Mouse (Mus musculus) neural tube, postnatal 0 days (tissue): ENCODE results near the gene Mef2b. TPM values are rescaled to one million over a fixed set of nuclear protein-coding genes. Genes with fewer than 3 reads are reported as not detected.

Experiments used
- microRNA-seq: library from miRNA; unstranded; fragments of <30 nt; microRNA quantifications from one replicate; pipeline ENCODE4, GENCODE M21; 2016
- polyA plus RNA-seq: library from polyadenylated mRNA; unstranded; fragments of >200 nt; fragmentation: Nextera tagmentation; extraction: Ambion mirVana; gene quantifications from 2 replicates; pipeline ENCODE4 v1.2.1, GENCODE M21; 2015

Gene Mef2b
- 1.8 and 2.2 TPM in 2 replicates for polyA plus RNA-seq

DNA sequence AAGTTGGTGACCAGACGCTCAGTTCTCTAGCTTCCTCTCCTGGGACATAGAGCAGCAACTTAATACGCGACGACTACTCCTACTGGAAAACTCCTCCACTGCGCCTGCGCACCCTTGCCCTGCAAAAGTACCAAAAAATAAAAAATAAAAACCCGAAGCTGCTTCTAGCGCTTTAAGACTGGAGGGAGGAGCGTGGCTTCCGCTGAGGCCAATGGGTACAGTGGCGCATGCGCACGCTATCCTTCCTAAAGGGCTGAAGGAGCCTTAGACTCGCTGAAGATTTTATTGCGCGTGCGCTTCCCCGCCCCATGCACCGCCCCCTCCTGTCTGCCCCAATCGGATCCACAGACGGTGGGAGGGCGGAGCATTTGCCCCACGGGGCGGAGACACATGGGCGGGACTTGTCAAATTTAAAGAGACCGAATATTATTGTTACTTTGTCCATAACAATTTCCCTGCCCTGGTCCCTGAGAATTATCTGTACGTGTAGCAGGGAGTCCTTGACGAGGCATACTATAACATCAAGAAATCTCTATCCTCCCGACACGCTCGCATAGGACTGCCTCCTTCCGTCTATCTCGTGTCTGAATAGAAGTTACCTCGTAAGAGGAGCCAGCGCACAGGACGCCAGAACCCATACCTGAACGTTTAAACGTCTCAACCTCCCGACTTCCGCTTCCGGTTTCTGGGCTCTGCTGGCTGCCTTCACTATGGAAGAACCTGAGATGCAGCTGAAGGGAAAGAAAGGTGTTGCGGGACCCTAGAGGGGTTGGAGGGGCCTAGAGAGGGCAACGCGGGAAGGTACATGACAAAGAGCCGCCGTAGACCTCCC, at the start of gene Mef2b, which contains the start of the genes Rfxank and Borcs8:
TSS of gene Mef2b (plus strand) at position 686 of the 832 bp plus-strand sequence.
TSS of gene Rfxank (minus strand) at position 129 of the 832 bp plus-strand sequence.
TSS of gene Borcs8 (plus strand) at position 474 of the 832 bp plus-strand sequence.

DNA sequence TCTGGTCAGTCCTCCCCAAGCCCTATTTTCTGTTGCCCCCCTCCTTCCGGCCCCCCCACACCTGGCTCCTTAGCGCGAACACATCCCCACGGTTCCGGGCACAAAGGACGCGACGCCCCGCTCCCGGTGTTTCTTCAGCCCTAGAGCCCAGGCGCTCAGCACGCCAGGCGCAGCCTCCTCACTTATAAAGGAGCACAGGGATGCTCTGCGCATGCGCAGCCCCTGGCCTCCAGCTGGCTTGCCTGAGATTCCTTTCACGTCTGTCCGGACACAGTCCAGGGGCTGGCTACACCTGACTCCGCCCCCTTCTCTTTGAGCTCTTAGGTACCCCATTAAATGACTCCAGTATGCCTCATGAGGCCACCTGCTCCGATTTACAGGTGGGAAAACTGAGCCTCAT, 18.8 kb upstream of the Mef2b start, which contains the start of gene Ncan:
TSS of gene Ncan (minus strand) at position 207 of the 400 bp plus-strand sequence.

DNA sequence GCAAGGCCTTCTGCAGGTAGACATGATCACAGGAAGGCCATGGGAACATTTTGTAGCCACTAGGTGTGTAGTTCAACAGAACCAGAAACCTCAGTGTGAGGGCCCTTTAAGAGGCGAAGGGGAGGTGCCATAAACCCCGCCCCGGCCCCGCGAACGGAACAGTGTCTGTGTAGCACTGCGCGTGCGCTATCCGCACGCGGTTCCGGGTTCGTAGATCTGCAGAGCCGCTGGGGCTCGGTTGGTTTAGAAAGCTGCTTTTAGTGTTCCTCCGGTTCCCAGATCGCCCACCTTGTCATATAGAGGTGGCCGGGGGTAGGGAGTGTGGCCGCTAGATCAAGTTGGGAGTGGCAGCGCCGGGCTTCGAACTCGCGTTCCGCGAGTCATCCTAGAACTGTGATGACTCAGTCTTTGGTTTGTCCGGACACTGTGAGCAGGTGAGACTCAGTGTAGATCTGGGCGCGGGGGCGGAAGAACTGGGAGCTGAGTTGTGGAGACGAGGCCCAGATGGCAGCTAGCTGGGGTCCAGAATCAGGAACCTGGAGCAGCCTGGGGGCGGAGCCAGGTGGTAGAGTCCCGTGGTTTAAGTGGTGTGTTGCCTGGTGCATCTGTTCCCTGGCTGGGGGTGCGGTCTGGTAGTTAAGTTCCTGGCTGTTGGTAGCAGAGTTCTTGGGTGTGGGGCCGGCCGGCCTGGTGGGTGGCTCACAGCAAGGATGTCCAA, 8.2 kb upstream of the Mef2b start, which contains the start of gene Nr2c2ap:
TSS of gene Nr2c2ap (plus strand) at position 168 of the 718 bp plus-strand sequence.

DNA sequence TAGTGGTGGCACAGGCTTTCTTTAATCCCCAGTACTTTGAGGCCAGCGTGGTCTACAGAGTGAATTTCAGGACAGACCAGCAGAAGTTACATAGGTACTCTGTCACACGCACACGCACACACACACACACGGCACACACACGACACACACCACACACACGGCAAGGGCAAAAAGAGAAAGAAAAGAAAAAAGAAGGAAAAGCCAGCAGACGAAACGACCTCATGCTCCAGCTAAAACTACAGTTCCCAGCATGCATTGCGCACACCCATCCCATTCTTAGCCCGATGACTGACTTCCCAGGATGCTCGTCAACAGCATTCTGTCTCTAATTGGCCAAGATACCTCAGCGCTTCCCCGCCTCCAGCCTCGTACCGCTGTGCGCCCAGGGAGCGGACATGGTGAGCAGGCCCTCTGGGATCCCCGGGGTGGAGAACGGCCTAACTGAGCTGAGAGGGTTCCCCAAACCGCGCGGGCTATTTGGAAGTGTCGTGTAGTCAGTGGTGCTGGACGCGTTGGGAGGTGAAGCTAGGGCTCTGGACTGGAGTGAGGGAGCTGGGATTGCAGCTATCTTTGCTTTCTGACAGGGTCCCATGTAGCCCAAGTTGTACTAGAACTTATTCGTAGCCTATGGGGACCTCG, 32.7 kb downstream of the Mef2b start, which contains the start of gene Tmem161a:
TSS of gene Tmem161a (plus strand) at position 314 of the 639 bp plus-strand sequence.

DNA sequence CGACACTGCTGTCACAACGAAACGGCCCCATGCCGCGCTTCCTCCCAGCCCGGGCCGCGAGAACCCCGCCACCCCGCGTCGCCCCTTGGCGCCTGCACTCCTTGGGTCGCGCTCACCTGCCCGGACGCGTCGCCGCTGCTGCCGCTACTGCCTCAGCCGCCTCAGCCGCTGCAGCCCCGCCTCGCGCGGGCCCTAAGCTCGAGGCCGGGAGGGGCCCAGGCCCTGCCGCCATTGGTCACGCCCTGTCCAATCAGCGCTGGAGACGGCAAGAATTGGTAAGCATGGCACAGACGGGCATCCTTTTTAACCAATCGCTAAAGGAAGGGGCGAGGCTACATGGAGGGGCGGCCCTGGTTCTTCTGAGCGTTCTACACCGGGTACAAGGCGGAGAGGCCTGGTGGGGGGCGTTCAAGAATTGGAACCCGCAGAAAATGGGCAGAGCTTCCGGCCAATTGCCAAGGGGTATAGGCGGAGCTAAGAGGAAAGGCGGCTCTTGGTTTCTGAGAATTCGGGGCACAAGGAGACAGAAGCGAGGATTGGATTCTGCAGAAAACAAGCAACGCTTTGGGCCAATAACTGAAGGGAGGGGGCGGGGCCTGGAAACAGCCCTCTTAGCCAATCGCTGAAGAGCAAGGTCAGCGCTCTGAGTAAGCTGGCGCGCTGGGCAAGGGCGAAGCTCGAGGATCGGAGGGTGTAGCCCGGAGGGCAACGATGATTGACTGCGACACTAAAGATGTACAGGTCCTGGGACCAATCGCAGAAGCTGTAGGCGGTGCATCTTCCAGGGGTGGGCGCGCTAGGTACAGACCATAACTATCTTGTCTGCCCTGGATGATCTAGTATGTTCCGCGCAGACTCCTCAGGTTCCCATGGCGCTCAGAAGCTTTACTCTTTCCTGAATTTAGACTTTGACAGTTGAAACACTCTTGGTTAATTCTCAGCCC, 72.9 kb downstream of the Mef2b start, which contains the start of gene Slc25a42:
TSS of gene Slc25a42 (minus strand) at position 194 of the 944 bp plus-strand sequence.

Small RNA genes within 50 kb of the gene (microRNA-seq; reads per million reads assigned to microRNA genes)
- gene Mir7066 = 1.5 reads per million

Other genes with a start within 250 kb of the Mef2b start
- 5.1 and 5.5 TPM in 2 replicates for gene Tssk6, start 237.5 kb upstream of the Mef2b start, polyA plus RNA-seq
- 267 and 290 TPM in 2 replicates for gene Ndufa13, start 237.2 kb upstream of the Mef2b start, polyA plus RNA-seq
- gene Yjefn3, start 237.0 kb upstream of the Mef2b start, polyA plus RNA-seq = 15.7 and 16.0 TPM in 2 replicates
- gene Gatad2a, start 143.3 kb upstream of the Mef2b start, polyA plus RNA-seq = 21.7 and 22.7 TPM in 2 replicates
- 46.3 and 53.0 TPM in 2 replicates for gene Mau2, start 97.0 kb upstream of the Mef2b start, polyA plus RNA-seq
- gene Sugp1, start 96.9 kb upstream of the Mef2b start, polyA plus RNA-seq = 44.5 and 49.6 TPM in 2 replicates
- gene Tm6sf2, start 66.8 kb upstream of the Mef2b start, polyA plus RNA-seq = 0.95 and 1.3 TPM in 2 replicates
- gene Hapln4, start 56.3 kb upstream of the Mef2b start, polyA plus RNA-seq = 5.0 and 5.7 TPM in 2 replicates
- 175 and 230 TPM in 2 replicates for gene Ncan, start 18.8 kb upstream of the Mef2b start, polyA plus RNA-seq
- gene Nr2c2ap, start 8.4 kb upstream of the Mef2b start, polyA plus RNA-seq = 47.6 and 50.5 TPM in 2 replicates
- 9.5 and 10.8 TPM in 2 replicates for gene Rfxank, start 557 bp upstream of the Mef2b start, polyA plus RNA-seq
- gene Borcs8, start 212 bp upstream of the Mef2b start, polyA plus RNA-seq = 57.1 and 64.0 TPM in 2 replicates
- gene Tmem161a, start 32.6 kb downstream of the Mef2b start, polyA plus RNA-seq = 43.9 and 44.9 TPM in 2 replicates
- 9.7 and 11.9 TPM in 2 replicates for gene Slc25a42, start 72.6 kb downstream of the Mef2b start, polyA plus RNA-seq
- gene Sugp2, start 94.5 kb downstream of the Mef2b start, polyA plus RNA-seq = 58.4 and 66.4 TPM in 2 replicates
- 103 and 111 TPM in 2 replicates for gene Armc6, start 94.8 kb downstream of the Mef2b start, polyA plus RNA-seq
- 19.1 and 21.1 TPM in 2 replicates for gene Homer3, start 143.1 kb downstream of the Mef2b start, polyA plus RNA-seq
- gene Ddx49, start 162.8 kb downstream of the Mef2b start, polyA plus RNA-seq = 37.9 and 42.1 TPM in 2 replicates
- gene Cope, start 162.8 kb downstream of the Mef2b start, polyA plus RNA-seq = 301 and 337 TPM in 2 replicates
- 64.3 and 66.1 TPM in 2 replicates for gene Cers1, start 176.1 kb downstream of the Mef2b start, polyA plus RNA-seq
- 6.2 and 9.8 TPM in 2 replicates for gene Gdf1, start 190.1 kb downstream of the Mef2b start, polyA plus RNA-seq
- gene Upf1, start 213.6 kb downstream of the Mef2b start, polyA plus RNA-seq = 11.1 and 12.8 TPM in 2 replicates
- 1.1 and 1.3 TPM in 2 replicates for gene Comp, start 233.8 kb downstream of the Mef2b start, polyA plus RNA-seq